Mouse (Mus musculus) spleen, adult 2 months (tissue): ENCODE results near the gene Tuft1.

ENCODE experiments used
- CTCF ChIP-seq: fragments of 200-500 bp; IDR thresholded peaks from 2 replicates; pipeline ENCODE4 v1.5.1; 2011; ENCODE audit warnings: mild to moderate bottlenecking, inconsistent platforms; ENCODE audit not compliant: insufficient read depth, insufficient read length, insufficient replicate concordance; ENCODE audit errors: extremely low read depth
- POLR2A ChIP-seq: fragments of 200-500 bp; IDR thresholded peaks from 2 replicates; pipeline ENCODE4 v1.6.1; 2011; ENCODE audit warnings: low read depth, low read length, inconsistent platforms

- no peak for TF ChIP-seq CTCF
- no peak for TF ChIP-seq POLR2A
Measured at GRCm38 (mm10) chr3:94621740-94622507, 36.7 kb downstream of the Tuft1 start.
